Mouse (Mus musculus) gastrocnemius, postnatal 25 days (tissue): ENCODE measurements at regions not wholly inside any gene's neighbourhood (a gene's known extent, or its start where the extent isn't known, plus 50 kb on each side); places are given as distances from the start of the nearest gene placed in this dataset.

Experiments
- DNase-seq: peaks from one replicate; pipeline ENCODE4 v3.0.0; 2022

DNA sequence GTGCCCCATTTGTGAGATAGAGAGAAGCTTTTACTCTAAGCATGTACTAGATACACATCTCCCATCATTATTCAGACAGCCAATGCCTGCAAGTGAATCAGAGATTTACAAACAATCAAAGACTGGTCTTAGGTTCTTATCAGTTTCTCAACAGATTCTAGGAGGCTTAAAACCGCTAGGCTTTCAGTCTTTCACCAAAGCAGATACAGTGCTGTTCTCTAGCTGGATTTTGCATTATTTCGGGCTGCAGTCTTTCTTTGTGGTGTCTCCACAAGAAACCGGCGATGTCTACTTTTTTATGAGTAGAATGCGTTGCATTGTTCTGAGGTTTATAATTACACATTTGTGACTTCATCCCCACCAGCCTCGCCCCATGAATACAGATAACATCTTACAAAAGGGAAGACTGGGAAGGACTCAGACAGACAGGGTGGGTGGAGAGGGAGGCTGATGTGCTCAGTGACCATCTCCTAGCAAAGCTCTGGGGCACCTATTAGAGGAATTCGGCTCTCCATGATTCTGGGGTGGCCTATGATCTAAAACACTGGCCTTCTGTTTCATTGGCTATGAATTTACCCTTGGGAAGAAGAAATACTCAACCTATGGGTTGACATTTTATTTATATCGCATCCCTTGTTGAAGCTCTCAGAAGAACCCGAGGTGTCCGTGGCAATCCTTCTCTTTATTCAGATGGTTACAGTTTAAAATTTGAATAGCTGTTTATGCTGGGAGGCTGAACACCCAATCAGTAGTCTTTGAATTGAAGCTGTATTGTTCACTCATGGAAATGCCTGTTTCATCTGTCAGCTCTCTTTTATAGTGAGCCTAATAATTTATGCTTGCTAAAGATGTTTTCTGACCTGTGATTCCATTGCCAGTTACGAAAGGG lies 343.8 kb downstream of the Tmem161b start:
- DNase-seq, result no peak

DNA sequence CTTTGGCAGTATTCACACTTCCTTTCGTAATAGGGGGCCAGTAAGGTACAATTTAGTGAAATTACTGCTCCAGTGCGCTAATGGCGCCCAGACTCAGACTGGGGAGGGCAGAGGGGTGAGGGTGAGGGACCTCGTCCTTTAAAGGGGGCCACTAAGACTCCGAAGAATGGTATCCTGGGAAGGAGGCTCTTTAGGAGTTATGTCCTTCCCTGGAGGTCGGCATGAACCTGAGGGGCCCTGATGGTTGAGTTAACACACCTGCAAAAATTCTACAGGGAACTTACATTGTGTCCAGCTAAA lies 344.4 kb downstream of the Tmem161b start:
- no peak for DNase-seq

DNA sequence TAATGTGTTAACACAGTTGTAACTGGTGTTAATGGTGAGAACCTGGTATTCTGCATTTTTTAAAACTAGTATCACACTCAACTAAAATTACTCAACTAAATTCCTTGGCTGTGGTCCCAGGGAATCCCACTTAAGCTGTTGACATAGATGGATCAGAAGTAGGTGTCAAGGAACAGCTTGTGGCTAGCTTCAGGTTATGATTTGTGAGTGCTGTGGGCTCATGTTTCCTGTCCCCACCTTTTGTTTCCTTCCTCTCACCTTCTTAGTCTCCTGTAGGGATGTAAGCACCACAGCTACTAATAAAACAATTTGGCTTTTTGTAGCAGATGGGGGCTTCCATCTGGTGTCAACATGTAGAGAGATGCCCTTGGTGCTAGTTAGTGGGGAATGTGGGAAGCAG lies 347.3 kb downstream of the Tmem161b start:
- no peak for DNase-seq

DNA sequence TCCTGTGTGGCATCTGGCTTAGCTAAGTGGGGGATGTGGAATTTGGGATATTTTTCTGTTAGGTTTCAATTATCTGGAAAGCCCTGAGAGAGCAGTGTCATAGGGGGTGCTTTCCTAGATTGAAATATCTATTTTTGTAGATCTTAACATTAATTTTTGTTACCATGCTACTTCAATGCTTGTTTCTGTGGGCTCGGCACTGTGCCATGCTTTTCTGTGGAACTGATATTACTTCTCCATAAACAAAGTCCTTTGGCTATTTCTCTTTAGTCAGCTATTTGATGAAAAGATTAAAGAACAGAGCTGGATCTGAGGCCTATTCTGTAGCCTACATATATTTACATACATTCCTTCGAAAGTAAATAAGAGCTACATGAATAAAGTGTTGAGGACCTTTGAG lies 348.1 kb downstream of the Tmem161b start:
- no peak for DNase-seq

DNA sequence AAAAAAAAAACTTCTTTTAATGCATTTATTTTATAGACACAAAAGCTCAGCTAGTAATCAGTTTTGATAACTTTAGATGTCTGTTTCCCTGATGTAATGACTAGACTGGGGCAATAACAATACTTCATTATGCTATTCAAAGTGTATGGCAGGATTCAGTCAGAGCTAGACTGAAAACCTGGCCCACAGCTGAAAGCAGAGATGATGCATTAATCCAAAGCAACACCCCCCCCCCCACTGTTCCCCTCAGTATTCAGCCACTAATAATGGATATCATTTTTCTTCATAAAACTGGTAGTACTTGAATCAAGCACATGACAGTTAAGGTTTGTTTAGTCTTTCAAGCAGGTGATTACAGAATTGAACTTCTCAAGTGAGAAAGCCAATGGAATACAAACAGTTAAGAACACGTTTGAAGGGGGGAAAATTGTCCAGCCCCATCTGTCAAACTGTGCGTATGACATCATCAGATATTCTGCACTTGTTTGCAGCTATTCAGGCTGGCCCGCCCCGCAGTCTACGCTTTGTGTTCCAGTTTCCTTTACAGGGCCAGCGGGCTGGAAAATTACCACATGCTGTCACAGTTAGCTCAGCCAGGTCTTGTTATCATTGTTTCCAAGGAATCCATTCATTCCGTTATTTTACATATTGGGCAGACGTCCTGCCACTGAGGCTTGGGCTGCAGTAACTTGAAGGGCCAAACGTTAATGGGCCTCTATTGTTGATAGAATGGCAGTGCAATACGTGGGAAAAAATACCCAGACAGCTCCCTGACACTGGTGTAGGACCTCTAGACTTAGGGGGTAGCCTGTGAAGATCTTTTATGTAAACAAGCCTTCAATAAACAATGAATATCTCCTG lies 349.1 kb downstream of the Tmem161b start:
- peak; percentile 5 for DNase-seq

DNA sequence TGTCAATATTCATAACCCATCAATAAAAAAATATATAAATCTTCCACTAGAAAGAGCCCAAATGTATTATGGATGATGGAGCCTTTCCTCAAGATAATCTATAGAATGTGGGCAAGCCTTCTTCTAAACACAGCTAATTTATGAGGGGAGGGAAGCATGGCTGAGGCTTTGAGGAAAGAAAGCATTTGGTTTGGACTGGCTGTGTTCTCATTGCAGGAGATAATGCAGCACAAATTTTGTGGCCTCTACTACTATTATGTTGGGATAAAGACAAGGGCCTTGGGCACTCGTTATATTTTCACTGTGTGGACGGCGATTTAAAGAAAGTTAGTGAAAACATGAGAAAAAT lies 349.7 kb downstream of the Tmem161b start:
- no peak for DNase-seq

DNA sequence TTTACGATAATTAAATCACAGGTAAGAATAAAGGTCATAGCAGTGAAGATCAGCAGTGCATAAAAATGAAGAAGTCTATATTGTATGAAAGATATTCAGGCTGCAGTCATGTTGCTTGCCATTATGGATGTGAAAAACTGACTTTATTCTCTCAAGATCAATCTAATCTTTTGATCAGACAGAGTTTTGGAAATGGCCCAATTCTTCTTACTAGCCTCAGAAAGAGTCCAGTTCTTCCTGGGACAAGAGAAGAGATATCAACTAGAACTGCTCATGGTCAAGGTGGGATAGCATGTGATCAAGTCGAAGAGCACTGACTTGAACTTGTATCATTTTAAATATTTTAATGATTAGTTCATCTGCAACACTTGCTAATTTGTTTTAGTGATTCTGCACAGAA lies 350.1 kb downstream of the Tmem161b start:
- no peak for DNase-seq

DNA sequence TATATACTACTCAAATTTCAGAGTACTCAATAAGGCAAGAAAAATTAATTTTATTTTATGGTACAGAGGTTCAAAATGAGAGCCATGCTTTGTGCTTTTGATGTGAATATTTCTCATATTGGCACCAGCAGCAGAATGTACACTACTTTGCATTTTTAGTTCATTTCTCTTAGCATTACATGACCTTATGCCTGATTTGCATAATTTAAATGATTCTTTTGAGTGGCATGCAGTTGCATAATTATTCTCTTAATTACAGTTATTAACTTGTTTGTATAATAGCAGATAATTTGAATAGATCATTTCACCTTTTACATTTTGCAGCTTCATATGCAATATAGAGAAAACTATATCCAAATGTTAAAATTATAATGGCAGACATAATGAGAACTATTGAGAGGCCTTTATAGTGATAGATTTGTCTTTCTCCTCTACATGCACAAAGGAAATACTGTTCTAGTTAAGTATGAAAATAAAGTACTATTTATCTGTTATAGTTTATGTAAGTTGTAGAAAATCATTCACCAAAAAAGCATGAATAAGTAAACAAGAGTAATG lies 374.6 kb downstream of the Tmem161b start:
- no peak for DNase-seq

DNA sequence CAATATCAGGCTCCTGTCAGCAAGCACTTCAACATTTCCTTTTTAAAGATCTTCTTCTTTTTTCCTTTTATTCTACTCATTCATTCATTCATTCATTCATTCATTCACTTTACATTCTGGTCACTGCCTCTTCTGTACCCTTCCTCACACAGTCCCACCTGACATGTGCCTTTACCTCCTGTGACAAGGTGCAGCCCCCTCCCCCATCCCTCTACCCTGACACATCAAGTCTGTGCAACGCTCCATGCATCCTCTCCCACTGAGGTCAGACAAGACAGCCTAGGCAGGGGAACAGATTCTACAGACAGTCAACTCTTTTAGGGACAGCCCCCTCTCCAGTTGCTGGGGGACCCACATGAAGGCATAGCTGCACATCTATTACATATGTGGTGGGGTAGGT lies 380.5 kb downstream of the Tmem161b start:
- no peak for DNase-seq

DNA sequence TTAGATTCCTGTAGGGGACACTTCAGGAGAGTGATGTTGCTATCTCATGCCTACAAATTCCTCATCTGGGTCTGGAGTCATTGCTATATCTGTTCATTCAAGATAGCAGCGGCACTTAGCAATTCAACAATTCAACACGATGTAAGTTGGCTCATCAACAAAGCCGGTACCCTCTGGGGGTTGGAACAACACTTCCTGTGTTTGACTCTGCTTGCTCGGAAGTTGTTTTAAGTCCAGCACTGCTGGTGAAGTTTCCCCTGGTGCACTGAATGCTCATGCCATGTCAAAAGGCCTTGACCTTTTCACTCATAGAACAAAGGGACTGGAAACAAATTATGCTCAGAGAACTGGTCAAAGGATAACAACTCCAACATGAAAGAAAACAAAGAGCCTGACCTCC lies 390.4 kb downstream of the Tmem161b start:
- DNase-seq, result no peak

DNA sequence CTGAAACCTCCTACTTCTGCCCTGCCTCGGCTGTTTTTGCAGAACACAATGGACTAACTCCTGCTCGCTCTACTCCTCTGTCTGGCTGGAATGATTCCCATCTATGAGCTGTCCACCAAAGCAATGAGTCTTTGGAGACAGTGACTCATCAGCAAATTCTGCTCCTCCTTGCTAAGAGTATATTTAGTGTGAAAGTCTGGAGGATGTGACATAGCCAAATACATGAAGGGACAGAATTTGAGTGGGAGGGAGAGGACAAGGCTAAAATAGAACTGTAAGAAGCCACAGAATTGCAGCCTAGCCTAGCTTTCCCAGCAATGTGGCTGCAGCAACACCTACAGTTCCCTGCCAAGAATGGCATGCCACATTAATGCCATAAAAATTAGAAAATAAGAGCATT lies 390.9 kb downstream of the Tmem161b start:
- peak; percentile 24 for DNase-seq

DNA sequence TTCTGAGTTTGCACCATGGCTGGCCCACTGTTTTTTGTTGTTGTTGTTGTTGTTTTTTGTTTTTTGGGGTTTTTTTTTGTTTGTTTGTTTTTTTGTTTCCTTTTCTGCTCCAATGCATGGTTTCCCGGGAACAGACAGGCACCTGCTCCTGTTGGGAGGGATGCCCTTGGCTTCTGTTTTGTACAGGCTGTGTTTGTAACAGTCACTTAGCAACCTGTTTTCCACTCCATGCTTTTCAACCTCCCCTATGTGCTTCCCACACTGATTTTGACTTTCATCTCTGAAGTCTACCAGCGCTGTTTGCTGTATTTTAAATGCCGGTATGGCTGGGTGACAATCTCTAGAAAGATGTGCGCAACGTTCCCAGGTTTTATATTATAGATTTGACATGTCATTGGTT lies 402.6 kb downstream of the Tmem161b start:
- DNase-seq, result no peak

DNA sequence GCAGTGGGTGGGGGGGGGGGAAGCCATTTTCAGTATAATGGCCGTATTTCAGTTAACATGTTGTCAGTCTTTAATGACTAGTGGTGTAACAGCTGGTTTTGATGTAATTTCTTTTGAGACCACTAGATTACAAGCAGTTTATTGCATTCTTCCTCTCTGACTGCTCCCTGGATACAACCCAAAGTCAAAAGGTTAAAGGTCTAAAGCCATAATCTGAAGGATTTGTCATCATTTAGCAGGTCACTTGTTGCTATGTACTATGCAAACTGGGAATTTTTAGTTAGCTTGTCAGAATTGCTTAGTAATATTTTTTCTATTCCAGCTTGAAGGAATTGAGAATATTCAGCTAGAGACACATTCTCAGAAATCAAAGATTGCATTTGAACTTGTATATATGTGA lies 403.4 kb downstream of the Tmem161b start:
- DNase-seq, result no peak

DNA sequence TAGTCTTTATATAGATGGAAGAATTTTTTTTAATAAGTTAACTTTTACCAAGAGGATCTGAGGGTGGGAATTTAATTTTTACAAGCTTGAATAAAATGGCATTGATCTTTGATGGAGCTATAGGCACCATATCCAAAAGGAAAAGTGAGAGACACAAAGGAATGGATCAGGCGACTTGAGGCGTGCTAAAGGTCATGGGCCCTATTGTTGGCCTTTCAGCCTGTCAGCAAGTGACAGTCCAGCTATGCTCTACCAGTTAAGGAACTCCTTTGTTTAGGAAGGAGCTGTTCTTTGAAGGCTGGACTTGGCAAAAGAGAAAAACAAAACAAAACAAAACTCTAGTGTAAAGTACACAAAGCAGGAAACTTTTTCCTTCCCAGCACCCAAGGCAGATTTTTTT lies 403.8 kb downstream of the Tmem161b start:
- DNase-seq, result no peak

DNA sequence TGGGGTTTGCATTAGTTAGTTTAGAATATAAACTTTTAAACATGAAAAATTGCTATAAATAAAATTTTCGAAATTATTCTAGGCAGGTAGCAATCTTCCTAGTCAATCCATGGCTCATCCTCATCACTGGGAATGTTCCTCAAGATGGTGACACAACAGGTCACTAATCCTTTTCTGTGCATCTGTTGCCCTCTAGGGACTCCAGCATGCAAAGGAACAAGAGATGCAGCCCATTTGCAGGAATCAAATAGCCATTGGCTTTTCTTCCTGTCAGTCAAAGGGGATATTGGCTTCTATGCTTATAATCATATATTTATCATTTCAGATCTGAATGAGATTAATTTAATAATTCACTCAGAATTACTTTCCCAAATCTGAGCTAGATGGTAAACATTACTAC lies 404.3 kb downstream of the Tmem161b start:
- no peak for DNase-seq

DNA sequence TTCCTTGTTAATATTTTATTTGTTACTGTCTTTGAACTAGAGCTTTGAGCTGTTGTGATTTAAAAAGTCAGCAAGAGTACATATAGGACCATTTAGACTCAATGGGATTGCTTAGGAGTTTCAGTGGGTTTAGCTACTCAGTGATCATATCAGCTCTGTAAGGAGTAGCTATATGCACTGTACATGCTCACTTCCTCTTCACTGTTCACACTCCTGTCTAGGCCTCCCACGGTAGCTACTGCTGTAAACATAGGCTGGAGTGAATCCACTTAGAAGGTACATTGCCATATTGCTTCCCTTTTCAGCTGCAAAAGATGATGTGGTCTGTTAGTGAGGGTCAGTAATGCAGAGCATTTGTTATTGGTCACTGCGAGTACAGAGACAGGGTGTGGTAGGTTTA lies 408.6 kb downstream of the Tmem161b start:
- no peak for DNase-seq

DNA sequence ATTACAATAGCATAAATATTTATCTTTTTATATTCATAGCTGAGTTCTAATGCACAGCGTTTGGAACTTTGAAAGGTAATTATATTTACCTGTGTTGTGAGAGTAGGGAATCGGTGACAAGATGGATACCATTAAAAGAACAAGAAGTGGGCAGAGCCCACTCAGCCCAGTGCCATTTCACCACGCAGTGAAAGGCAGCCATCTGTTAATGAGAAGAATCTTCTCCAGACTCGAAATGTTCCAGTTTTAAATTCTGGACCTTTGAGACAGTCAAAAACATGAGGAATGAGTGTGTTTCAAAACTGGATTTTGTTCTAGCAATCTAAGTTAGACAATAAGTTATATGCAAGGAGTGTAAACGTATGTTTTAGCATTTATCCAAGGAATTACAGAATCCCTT lies 410.4 kb downstream of the Tmem161b start:
- no peak for DNase-seq

DNA sequence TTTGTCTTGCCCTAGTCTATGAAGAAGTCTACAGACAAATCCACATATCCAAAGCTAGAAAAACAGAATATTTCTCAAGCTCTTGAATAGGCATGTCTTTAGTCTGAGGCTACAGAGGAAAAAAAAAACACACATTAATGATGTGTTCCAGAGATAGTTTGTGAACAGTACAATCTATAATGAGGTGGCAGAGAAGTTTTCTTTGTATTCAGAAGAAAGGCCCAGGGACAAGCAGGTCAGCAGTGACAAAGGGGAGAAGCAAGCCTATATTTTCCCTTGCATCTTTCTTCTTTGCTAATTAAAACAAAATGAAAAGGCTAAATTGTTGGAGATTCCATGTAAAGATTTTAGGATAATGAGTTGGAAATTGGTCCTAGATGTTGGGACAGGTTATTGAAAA lies 414.7 kb downstream of the Tmem161b start:
- no peak for DNase-seq

DNA sequence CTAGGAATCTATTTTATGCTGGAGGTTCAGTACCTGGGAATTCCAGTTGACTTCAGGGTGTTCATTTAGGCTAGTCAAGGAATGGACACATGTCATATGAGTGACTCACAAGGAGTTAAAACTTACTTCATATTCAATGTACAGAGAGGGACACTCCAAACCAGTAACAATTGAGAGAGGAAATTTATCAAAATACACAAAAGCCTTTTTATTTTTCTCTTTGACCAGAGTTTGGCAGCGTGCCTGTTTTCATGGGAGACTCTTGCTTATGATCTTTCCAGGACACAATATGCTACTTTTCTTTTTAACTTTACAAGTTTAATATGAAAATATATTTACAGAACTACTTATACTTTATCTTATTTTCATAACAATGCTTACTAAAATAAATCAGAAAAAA lies 415.5 kb downstream of the Tmem161b start:
- DNase-seq, result no peak

DNA sequence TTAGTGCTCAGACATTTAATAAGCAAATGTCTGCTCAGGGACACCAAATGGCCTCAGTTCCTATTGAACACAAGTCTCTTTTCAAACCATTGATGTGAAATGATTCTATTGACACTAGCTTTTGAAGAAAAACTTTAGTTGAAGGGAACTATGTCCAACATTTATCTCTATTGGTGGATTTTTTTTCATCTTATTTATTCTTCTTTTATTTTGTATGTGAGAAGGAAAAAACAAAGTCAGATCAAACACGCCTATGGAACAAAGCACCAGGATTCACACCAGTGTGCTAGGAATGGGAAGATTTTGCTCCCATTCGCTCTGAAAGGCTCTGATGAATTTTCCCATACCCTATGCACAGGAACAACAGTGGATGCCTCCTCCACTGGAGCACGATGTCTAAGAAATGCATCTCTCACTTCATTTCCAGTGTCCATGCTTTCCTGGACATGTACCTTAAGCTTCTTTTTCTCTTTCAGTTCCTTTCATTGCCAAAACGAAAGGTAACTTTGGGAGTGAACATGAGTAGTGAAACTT lies 416.4 kb downstream of the Tmem161b start:
- DNase-seq, result no peak

DNA sequence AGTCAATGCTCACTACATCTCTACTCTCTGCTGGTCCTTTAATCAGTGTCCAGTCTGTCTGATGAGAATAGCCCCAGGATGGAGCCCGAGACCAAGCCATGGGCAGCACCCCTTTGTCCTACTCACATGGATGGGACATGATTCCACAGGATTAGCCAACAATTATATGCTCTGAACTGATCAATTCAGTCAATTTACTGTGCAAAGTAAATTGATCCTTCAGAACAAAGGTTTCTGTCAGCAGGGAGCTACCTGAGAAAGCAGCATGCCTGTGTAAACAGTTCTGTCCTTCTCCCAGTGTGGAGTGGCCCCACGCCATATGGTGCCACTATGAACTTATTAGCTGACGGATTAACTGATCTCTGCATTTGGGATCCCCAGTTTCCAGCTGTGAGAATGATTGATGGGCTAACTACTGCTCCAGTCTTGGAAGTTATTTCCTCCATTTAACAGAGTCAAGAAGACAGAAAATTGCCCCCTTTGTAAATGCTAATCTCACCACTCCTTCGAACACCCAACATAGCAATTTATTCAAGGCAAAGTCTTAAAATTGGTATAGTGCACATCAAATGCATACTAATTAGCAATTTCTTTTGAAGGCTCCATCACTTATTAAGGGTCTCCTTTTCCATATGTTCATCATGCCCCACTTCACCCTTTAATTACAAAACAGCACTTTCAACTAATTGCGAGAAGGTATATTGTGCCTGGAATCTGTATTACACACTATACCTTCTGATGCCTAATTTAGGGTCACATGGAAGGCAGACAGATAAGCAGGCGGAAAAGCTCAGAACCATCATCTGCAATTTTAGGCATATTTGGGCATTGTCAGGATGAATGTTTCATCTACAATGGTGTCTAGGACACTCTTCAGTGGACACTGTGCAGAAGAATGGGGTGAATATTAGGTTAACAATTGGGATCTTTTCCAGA lies 417.3 kb downstream of the Tmem161b start:
- DNase-seq, result no peak

DNA sequence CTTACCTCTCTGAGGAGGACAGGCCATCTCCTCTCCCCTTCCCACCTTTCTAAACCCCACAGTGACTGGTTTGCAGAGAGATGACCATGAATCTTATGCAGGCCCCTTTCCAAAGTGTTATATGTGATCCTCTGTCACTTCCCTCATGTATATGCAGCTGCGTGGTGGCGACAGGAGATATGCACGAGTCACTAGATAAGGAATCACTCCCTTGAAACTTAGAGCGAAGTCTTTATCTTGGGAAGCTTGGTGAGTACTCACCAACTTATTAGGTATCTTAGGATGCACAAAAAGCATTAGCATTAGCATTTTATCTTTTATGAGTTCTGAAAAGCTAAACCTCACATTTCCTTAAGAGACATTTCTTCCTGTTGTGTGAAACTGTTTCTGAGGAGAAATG lies 421.9 kb downstream of the Tmem161b start:
- no peak for DNase-seq
